Mouse (Mus musculus) regulatory T cell (primary cell): Measurements from ENCODE around the gene R3hdm2.

Experiments used
- in situ Hi-C: fragments of 300-600 bp; cut with MboI, MseI; formaldehyde crosslinking; loops from one replicate; pipeline ENCODE4 v1.15.1; 2025; ENCODE audit warnings: high pct_unique_total_duplicates

The R3hdm2 gene

DNA sequence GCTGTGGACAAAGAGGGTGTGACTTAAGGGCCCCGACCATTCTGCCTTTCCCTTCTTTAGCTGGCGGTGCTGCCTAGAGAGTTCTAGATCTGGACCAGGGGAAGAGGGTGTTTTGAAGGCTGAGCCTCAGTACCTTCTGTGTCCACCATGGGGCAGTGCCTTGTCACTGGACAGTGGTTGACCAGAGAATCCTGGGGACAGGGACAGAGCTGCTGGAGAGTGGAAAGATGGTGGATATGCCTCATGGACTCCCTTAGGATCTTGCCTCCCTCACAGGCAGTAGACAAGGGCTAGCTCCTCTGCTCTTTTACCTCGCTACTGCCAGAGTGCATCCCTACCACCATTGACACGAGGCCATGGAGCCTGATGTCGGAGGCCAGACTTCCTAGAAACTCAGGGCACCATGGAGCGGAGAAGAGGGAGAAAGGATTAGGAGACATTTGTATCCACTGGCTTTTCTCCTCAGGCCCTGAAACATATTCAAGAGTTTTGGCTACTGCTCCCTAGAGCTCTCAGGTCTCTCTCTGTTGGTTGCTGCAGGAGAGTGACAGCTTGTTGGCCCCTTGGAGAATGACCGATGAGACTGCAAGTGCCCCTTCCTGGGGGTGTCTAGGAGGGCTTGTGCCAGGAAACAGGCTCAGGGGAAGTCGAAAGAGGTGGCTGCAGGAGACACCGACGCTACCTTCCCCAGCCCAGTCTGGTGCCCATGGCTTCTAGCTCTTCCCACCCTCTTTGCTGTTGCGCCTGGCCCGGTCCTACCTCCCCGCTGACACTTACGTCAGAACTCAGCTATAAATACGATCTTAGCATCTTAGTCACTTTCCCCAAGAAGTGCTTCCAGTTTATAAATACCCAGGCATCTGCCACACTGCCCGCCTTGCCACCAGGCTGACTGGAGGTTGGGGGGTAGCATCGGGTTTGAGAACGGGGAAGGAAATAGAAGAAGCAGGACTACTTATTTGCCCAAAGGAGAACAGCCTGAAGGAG lies 25.9 kb upstream of the R3hdm2 start, which contains the start of gene Inhbe:
Inhbe (minus strand) TSS at position 503 of the 987 bp plus-strand sequence.
- in situ Hi-C loops: no loop called here

DNA sequence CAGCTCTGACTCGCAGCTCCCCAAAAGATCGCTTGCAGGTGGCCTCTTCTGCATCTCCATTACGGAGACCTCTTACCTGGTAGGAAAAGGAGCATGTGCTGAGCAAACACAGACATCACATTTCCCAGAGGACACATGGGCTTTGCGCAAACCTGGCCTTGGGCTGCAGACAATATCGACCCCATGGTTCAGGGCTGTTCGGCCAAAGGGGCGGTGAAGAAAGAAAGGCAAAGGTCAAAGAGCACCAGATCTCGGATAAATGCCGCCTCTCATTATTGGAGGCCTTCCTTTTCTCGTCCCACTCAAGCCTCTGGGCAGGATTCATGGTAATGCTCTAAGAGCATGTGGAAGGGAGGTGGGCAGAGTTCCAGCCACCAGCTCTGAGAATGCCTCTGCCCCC lies 24.8 kb upstream of the R3hdm2 start:
- in situ Hi-C loops: no loop called here

GRCm38 (mm10) chr10:127360714-127361113 lies 19.4 kb upstream of the R3hdm2 start:
- in situ Hi-C loops: no loop called here

- in situ Hi-C loops: no loop called here
Measured at GRCm38 (mm10) chr10:127367116-127367515, 13.0 kb upstream of the R3hdm2 start.

GRCm38 (mm10) chr10:127368273-127368672 lies 11.9 kb upstream of the R3hdm2 start:
- in situ Hi-C loops: no loop called here

DNA sequence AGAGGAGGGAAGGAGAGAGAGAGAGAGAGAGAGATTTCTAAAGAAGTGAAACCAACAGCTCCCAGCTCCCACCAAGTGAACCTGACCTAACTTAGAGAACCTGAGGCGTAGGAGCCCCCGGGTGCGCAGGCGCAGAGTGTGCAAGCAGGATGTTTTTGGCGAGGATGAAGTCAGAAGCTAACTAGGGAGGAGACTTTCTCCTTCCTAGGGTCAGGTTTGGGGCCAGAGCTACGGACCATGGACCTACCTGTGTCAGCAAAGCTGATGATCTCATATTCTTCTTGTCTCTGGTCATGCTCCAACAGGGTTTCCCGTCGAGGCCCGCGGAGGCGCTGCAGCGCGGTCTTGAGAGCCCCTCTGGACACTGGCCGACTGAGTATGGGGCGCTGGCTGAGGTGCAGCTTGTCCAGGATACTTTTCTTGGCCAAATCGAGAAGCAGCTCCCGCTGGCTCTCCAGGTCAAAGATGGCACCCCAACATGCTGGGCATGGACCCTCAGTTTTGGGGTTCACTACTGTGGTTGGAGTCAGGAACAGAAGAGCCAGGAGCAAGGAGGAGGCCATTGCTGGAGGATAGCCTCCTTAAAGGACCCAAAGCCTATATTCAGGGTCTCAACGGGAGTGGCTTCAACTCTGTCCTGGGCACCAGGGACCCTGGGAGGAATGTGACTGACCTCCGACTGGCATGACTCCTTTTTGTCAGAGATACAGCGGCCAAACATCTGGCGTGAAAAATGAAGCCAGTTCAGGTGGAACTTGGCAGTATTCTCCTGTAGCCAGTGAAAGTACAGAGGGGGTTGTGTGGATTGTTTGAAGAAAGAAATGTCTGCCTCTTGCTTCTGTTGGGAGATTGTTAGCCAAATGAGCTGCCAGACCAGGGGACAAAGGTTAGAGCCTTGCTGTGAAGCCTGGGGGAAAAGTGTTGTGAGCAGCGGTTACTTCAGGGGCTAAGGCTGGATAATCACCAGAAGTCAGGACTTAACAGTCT lies 10.0 kb upstream of the R3hdm2 start, which contains the start of gene Inhbc:
Inhbc (minus strand) TSS at position 598 of the 987 bp plus-strand sequence.
- in situ Hi-C loops: no loop called here

DNA sequence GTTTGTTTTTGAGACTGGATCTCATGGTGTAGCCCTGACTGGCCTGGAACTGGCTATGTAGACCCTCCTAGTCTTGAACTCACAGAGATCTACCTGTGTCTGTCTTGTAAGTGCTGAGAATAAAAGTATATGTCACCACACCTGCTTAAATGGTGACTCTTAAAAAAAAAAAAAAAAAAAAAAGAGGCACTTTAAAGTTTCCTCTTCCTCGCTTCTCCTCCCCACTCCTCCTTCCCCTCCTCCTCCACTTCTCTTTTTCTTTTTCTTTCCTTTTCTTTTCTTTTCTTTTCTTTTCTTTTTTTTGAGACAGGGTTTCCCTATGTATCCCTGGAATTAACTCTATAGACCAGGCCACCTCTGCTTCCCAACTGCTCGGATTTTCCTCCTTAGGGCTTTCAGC lies 9.1 kb upstream of the R3hdm2 start:
- in situ Hi-C loops: no loop called here

- in situ Hi-C loops: no loop called here
Measured at GRCm38 (mm10) chr10:127377700-127378099, 2.4 kb upstream of the R3hdm2 start.

GRCm38 (mm10) chr10:127379654-127380053 lies 473 bp upstream of the R3hdm2 start:
- in situ Hi-C loops: no loop called here

- in situ Hi-C loops: no loop called here
Measured at GRCm38 (mm10) chr10:127380767-127381742, 928 bp downstream of the R3hdm2 start.

DNA sequence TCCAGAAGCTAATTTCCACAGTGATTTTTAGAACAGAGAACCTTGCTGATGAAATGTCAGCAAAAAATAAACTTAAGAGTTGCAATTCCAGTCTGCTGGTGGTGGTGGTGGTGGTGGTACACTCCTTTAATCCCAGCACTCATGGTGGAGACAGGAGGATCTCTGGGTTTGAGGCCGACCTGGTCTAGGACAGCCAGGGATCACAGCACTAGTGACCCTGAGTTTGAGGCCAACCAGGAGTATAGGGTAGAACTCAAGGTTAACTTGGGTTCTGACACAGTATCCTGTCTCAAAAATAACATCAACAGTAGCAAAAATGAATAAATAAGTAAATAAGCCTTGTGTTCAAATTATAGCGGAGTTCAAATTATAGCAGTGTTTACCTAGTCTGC lies 1.6 kb downstream of the R3hdm2 start:
- in situ Hi-C loops: no loop called here

DNA sequence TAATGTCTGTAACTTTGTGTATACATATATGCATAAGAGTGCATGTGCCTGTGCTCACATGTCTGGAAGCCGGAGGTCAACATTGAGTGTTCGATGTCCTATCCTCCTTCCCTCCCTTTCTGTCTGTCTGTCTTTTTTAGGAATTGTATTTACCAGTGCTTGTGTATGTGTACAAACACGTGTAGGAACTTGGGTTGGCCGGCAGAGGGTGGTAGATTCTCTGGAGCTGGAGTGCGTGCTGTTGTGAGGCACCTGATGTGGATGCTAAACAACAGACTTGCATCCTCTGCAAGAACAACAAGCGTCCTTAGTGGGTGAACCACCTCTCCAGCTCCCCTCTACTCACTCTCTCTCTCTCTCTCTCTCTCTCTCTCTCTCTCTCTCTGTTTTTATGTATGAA lies 11.6 kb downstream of the R3hdm2 start:
- in situ Hi-C loops: no loop called here

DNA sequence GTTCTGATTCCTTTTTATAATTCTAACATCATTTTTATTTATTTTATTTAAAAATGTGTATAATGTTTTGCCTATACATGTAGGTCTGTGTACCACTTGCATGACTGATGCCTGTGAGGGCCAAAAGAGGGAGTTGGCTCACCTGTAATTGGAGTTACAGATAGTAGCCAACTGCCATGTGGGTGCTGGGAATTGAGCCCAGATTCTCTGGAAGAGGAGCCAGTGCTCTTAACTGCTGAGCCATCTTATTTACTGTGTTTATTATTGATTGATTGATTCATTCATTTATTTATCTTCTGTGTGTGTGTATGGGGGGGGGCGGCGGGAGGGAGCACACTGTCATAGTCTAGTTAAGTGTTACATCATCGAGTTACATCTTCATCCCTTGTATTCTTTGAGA lies 24.6 kb downstream of the R3hdm2 start:
- in situ Hi-C loops: no loop called here

- in situ Hi-C loops: no loop called here
Measured at GRCm38 (mm10) chr10:127407391-127407790, 27.3 kb downstream of the R3hdm2 start.

GRCm38 (mm10) chr10:127412101-127412500 lies 32.0 kb downstream of the R3hdm2 start:
- in situ Hi-C loops: no loop called here

DNA sequence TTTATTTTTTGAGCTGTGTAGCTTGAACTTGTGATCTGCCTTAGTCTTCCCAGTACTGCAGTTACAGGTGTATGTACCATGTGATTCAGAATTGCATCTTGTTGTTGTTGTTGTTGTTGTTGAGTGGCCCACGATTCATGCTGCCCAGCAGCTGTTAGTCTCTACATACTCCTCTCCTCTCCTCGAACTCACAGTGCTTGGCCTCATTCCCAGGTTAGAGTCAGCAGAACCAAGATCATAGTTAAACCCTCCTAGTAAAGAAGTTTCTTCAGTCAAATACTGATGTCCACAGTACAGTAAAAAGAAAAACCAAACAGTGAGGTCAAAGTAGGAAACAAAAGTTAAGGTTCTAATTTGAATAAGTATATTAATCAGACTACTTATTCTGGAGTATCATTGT lies 32.6 kb downstream of the R3hdm2 start:
- in situ Hi-C loops: no loop called here

DNA sequence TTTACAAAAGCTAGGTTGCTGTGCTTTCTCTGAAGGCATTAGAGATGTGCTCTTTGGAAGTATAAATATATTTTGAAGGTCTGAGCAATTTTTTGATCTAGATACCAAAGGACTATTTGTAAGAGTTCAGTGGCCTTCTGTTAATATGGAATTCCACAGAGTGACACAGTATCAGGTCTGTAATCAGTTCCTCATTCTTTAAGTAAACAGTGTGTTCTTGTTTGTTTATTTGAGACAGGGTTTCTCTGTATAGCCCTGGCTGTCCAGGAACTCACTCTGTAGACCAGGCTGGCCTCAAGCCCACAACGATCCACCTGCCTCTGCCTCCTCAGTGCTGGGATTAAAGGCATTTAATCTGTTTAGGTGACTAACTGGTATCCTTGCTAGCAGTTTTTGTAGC lies 33.5 kb downstream of the R3hdm2 start:
- in situ Hi-C loops: no loop called here

- in situ Hi-C loops: no loop called here
Measured at GRCm38 (mm10) chr10:127414141-127414540, 34.0 kb downstream of the R3hdm2 start.

GRCm38 (mm10) chr10:127420131-127420530 lies 40.0 kb downstream of the R3hdm2 start:
- in situ Hi-C loops: no loop called here

DNA sequence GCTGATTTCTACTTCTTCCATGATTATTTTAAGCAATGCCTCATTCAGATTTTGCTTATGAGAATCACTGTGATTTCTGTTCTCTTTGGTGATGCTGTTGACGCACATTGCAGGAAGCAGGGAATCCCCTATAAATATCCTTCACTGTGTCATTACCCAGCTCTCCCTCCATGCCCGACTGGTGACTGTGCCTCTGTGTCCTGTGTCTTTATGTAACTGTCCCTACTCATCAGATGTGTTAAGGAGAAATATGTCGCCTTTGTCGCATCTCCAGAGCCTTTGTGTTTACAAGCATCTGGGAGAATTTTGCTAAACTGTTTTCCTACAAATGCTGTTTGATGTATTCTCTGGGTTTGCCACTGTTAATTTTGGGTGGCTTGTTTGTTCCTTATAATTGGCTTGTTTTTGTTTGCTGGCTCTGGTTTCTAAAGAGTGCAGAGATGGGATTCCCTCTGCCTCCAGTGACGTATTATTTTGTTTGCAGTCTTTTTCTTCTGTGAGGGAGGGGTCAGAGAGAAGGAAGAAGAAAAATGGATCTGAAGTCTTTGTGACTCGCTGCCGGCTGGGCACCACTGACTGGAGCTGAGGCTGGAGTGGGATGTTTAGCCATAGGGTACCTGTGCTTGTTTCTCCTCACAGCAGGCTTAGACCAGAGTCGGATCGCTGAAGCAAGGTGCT lies 40.7 kb downstream of the R3hdm2 start:
- in situ Hi-C loops: no loop called here
